Mouse (Mus musculus): ENCODE results near the gene Dclk3. TPM values are rescaled to one million over a fixed set of nuclear protein-coding genes. Genes with fewer than 3 reads are reported as not detected.

Dclk3 gene
- total RNA-seq, 2 experiments from 2014 or later = 16.0 to 16.5 TPM

GRCm38 (mm10) chr9:111440446-111440845, 1.6 kb downstream of the Dclk3 start:
- no peak for DNase-seq

GRCm38 (mm10) chr9:111441151-111441550, 2.3 kb downstream of the Dclk3 start:
- DNase-seq = no peak

GRCm38 (mm10) chr9:111446204-111446603, 7.3 kb downstream of the Dclk3 start:
- no peak for DNase-seq

GRCm38 (mm10) chr9:111448976-111449375, 10.1 kb downstream of the Dclk3 start:
- no peak for DNase-seq

- DNase-seq = no peak
Observed at GRCm38 (mm10) chr9:111449880-111450279, 11.0 kb downstream of the Dclk3 start.

GRCm38 (mm10) chr9:111450853-111451404, 12.0 kb downstream of the Dclk3 start:
- DNase-seq = no peak

- no peak for DNase-seq
Observed at GRCm38 (mm10) chr9:111453895-111454294, 15.0 kb downstream of the Dclk3 start.

- no peak for DNase-seq
Observed at GRCm38 (mm10) chr9:111457176-111457935, 18.5 kb downstream of the Dclk3 start.

- no peak for DNase-seq
Observed at GRCm38 (mm10) chr9:111457936-111458310, 19.0 kb downstream of the Dclk3 start.

- DNase-seq = no peak
Observed at GRCm38 (mm10) chr9:111459466-111459865, 20.6 kb downstream of the Dclk3 start.

GRCm38 (mm10) chr9:111460201-111460814, 21.4 kb downstream of the Dclk3 start:
- DNase-seq = no peak

- DNase-seq = no peak
Observed at GRCm38 (mm10) chr9:111461415-111462103, 22.7 kb downstream of the Dclk3 start.

- no peak for DNase-seq
Observed at GRCm38 (mm10) chr9:111465666-111466065, 26.8 kb downstream of the Dclk3 start.

- no peak for DNase-seq
Observed at GRCm38 (mm10) chr9:111473686-111474457, 35.0 kb downstream of the Dclk3 start.

- DNase-seq = no peak
Observed at GRCm38 (mm10) chr9:111474458-111474745, 35.5 kb downstream of the Dclk3 start.

- DNase-seq = no peak
Observed at GRCm38 (mm10) chr9:111475281-111475680, 36.4 kb downstream of the Dclk3 start.

- DNase-seq = no peak
Observed at GRCm38 (mm10) chr9:111475973-111476372, 37.1 kb downstream of the Dclk3 start.

- no peak for DNase-seq
Observed at GRCm38 (mm10) chr9:111476479-111477016, 37.7 kb downstream of the Dclk3 start.

GRCm38 (mm10) chr9:111478853-111479490, 40.1 kb downstream of the Dclk3 start:
- DNase-seq = no peak

- DNase-seq = peak in 1 of 2 experiments; percentile 28
Observed at GRCm38 (mm10) chr9:111481011-111481410, 42.1 kb downstream of the Dclk3 start.

- no peak for DNase-seq
Observed at GRCm38 (mm10) chr9:111486645-111487477, 48.0 kb downstream of the Dclk3 start.

Data from layer of hippocampus, postnatal 36 days (tissue).